Comparison of ENCODE assay signal across 19 mouse cellular contexts in the genomic region with DNA sequence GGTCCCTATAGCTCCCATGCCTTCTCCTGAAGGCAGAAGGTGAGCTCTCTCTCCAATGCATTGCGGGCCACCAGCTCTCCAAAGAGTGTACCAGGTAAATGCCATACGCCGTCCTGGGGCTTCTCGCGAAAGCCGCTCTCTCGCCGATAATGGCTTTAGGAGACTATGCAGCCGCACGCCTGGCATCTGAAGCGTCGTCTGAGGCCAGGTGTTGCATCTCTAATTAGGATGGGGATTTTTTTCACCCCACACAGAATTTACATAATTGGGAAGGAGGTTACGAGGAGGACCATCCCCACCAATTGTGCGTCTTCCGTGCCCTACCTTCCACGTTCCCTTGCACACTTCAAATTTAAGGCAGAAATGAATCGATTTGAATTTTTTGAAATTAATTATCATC.
DNase-seq lines count a peak whose midpoint lies in the region; ATAC-seq and TF ChIP-seq lines count a peak whose summit lies in the region.
"Had no signal": no experiment of that assay in that cellular context is flagged by ENCODE, and none has a peak within 500 bp of the region (broad histone marks: within the 10 kb centered on the region; RNA-seq: fewer than 3 reads in every experiment).

No protein-coding gene starts in this region.

- no peaks in the 10 kb centered on the region for H3K27me3 ChIP-seq in midbrain, embryonic 14.5 days (ENCODE audit: control insufficient read depth, insufficient read depth, low read length)
- no peaks in the 10 kb centered on the region for H3K27me3 ChIP-seq in midbrain, postnatal 0 days (ENCODE audit: insufficient read depth, low read length)
- H3K27me3 ChIP-seq in forebrain, embryonic 15.5 days, result no peaks in the 10 kb centered on the region
- H3K27me3 ChIP-seq in hindbrain, embryonic 15.5 days, result no peaks in the 10 kb centered on the region
- 0 out of 2 replicates have a peak, but pooled peaks cover 3% of the 10 kb centered on the region for H3K27me3 ChIP-seq in neural tube, embryonic 15.5 days (replicated peaks)
- no peaks in the 10 kb centered on the region for H3K27me3 ChIP-seq in kidney, embryonic 16.5 days (ENCODE audit: insufficient read depth, low read length)
- H3K27me3 ChIP-seq: embryonic facial prominence, embryonic 15.5 days had no signal

- TF ChIP-seq CTCF in midbrain, postnatal 0 days (IDR thresholded peaks at IDR 0.05), result no peak

- peak; percentile 72 for DNase-seq in midbrain, embryonic 14.5 days
- DNase-seq in midbrain, postnatal 0 days (ENCODE audit: low spot score), result no peak
- no peak for DNase-seq in adrenal gland, postnatal 10 days
- no peak for DNase-seq in heart, adult 18-20 months
- DNase-seq: adrenal gland, postnatal 36 days; cerebellum, adult 8-10 months; embryo, embryonic 11 days; gastrocnemius, postnatal 10 days; kidney, adult 9 months; liver; liver, postnatal 0 days; right cerebral cortex, adult 18-20 months had no signal

- no peaks in the 10 kb centered on the region for H3K36me3 ChIP-seq in midbrain, embryonic 14.5 days (ENCODE audit: control insufficient read depth, insufficient read depth, low read length)
- H3K36me3 ChIP-seq in midbrain, postnatal 0 days (ENCODE audit: insufficient read depth, low read length), result no peaks in the 10 kb centered on the region
- H3K36me3 ChIP-seq in forebrain, embryonic 15.5 days, result no peaks in the 10 kb centered on the region
- no peaks in the 10 kb centered on the region for H3K36me3 ChIP-seq in hindbrain, embryonic 15.5 days
- H3K36me3 ChIP-seq in neural tube, embryonic 15.5 days, result no peaks in the 10 kb centered on the region
- H3K36me3 ChIP-seq in kidney, embryonic 16.5 days (ENCODE audit: insufficient read depth, low read length), result no peaks in the 10 kb centered on the region
- H3K36me3 ChIP-seq: embryonic facial prominence, embryonic 15.5 days had no signal

- peak overlapping the region; percentile 26; the same call in 1 of the 2 replicates for H3K9ac ChIP-seq in midbrain, embryonic 14.5 days (replicated peaks; ENCODE audit: low read length)
- no peak overlapping the region; the same call in 1 of the 2 replicates for H3K9ac ChIP-seq in midbrain, postnatal 0 days (replicated peaks; ENCODE audit: low read length, poor library complexity, severe bottlenecking)
- peak overlapping the region; percentile 17; the same call in 1 of the 2 replicates for H3K9ac ChIP-seq in forebrain, embryonic 15.5 days (replicated peaks)
- peak overlapping the region; percentile 3; the same call in 1 of the 2 replicates for H3K9ac ChIP-seq in hindbrain, embryonic 15.5 days
- no peak overlapping the region for H3K9ac ChIP-seq in neural tube, embryonic 15.5 days (replicated peaks)
- H3K9ac ChIP-seq in kidney, embryonic 16.5 days (replicated peaks; ENCODE audit: low read length), result no peak overlapping the region
- H3K9ac ChIP-seq: embryonic facial prominence, embryonic 15.5 days; liver, postnatal 0 days had no signal

- no peaks in the 10 kb centered on the region for H3K9me3 ChIP-seq in midbrain, embryonic 14.5 days (ENCODE audit: control insufficient read depth, low read length)
- H3K9me3 ChIP-seq in midbrain, postnatal 0 days (ENCODE audit: low read length), result no peaks in the 10 kb centered on the region
- H3K9me3 ChIP-seq in forebrain, embryonic 15.5 days, result no peaks in the 10 kb centered on the region
- H3K9me3 ChIP-seq in hindbrain, embryonic 15.5 days, result no peaks in the 10 kb centered on the region
- H3K9me3 ChIP-seq in neural tube, embryonic 15.5 days (replicated peaks), result no peaks in the 10 kb centered on the region
- H3K9me3 ChIP-seq in kidney, embryonic 16.5 days (ENCODE audit: low read length), result no peaks in the 10 kb centered on the region
- H3K9me3 ChIP-seq: embryonic facial prominence, embryonic 15.5 days had no signal

- 42% methylated on average over 17 of the region's 17 CpGs for WGBS in midbrain, embryonic 14.5 days
- WGBS in midbrain, postnatal 0 days, result 47% methylated on average over 17 of the region's 17 CpGs
- 47% methylated on average over 17 of the region's 17 CpGs for WGBS in forebrain, embryonic 15.5 days
- 54% methylated on average over 17 of the region's 17 CpGs for WGBS in hindbrain, embryonic 15.5 days
- WGBS in neural tube, embryonic 15.5 days, result 32% methylated on average over 17 of the region's 17 CpGs
- WGBS in kidney, embryonic 16.5 days, result 80% methylated on average over 17 of the region's 17 CpGs

- no peak overlapping the region for H3K4me3 ChIP-seq in midbrain, embryonic 14.5 days (replicated peaks; ENCODE audit: low read depth, low read length)
- H3K4me3 ChIP-seq in midbrain, postnatal 0 days (ENCODE audit: low read depth, low read length), result no peak overlapping the region
- H3K4me3 ChIP-seq in forebrain, embryonic 15.5 days, result no peak overlapping the region
- H3K4me3 ChIP-seq in hindbrain, embryonic 15.5 days, result no peak overlapping the region
- H3K4me3 ChIP-seq in neural tube, embryonic 15.5 days (replicated peaks), result no peak overlapping the region
- H3K4me3 ChIP-seq in kidney, embryonic 16.5 days (ENCODE audit: low read length), result no peak overlapping the region
- H3K4me3 ChIP-seq: embryonic facial prominence, embryonic 15.5 days had no signal

- peak overlapping the region; percentile 28 for H3K4me2 ChIP-seq in midbrain, embryonic 14.5 days (ENCODE audit: low read length)
- H3K4me2 ChIP-seq in midbrain, postnatal 0 days (ENCODE audit: low read depth, low read length, poor library complexity, severe bottlenecking), result no peak overlapping the region
- H3K4me2 ChIP-seq in forebrain, embryonic 15.5 days (replicated peaks), result peak overlapping the region; percentile 34
- H3K4me2 ChIP-seq in hindbrain, embryonic 15.5 days, result peak overlapping the region; percentile 33
- peak overlapping the region; percentile 49 for H3K4me2 ChIP-seq in neural tube, embryonic 15.5 days
- H3K4me2 ChIP-seq in kidney, embryonic 16.5 days (replicated peaks; ENCODE audit: low read depth, low read length), result no peak overlapping the region
- H3K4me2 ChIP-seq: embryonic facial prominence, embryonic 15.5 days had no signal

- H3K4me1 ChIP-seq in midbrain, embryonic 14.5 days (ENCODE audit: control insufficient read depth, insufficient read depth, low read length), result peaks cover 58% of the 10 kb centered on the region
- peaks cover 20% of the 10 kb centered on the region; the same call in 1 of the 2 replicates for H3K4me1 ChIP-seq in midbrain, postnatal 0 days (ENCODE audit: insufficient read depth, low read length)
- H3K4me1 ChIP-seq in forebrain, embryonic 15.5 days, result peaks cover 48% of the 10 kb centered on the region
- H3K4me1 ChIP-seq in hindbrain, embryonic 15.5 days (replicated peaks), result peaks cover 65% of the 10 kb centered on the region
- H3K4me1 ChIP-seq in neural tube, embryonic 15.5 days, result peaks cover 60% of the 10 kb centered on the region
- H3K4me1 ChIP-seq in kidney, embryonic 16.5 days (ENCODE audit: insufficient read depth, low read length), result peaks cover 24% of the 10 kb centered on the region

- no peak for ATAC-seq in midbrain, embryonic 14.5 days (ENCODE audit: low FRiP score, low TSS enrichment)
- no peak for ATAC-seq in midbrain, postnatal 0 days (ENCODE audit: low FRiP score)
- ATAC-seq in forebrain, embryonic 15.5 days (replicated peaks), result no peak
- no peak for ATAC-seq in hindbrain, embryonic 15.5 days (ENCODE audit: low FRiP score, low read depth)
- no peak for ATAC-seq in neural tube, embryonic 15.5 days (ENCODE audit: low FRiP score)
- ATAC-seq in kidney, embryonic 16.5 days (ENCODE audit: low FRiP score, low TSS enrichment), result no peak
- ATAC-seq: inflammation-experienced regulatory T-cells, adult 6 months; liver, postnatal 0 days; Patski had no signal

- peak overlapping the region; percentile 88 for H3K27ac ChIP-seq in midbrain, embryonic 14.5 days (replicated peaks; ENCODE audit: low read depth, low read length)
- no peak overlapping the region for H3K27ac ChIP-seq in midbrain, postnatal 0 days (ENCODE audit: low read depth, low read length)
- peak overlapping the region; percentile 76 for H3K27ac ChIP-seq in forebrain, embryonic 15.5 days (replicated peaks)
- peak overlapping the region; percentile 80 for H3K27ac ChIP-seq in hindbrain, embryonic 15.5 days (replicated peaks)
- H3K27ac ChIP-seq in neural tube, embryonic 15.5 days (replicated peaks), result peak overlapping the region; percentile 68
- no peak overlapping the region for H3K27ac ChIP-seq in kidney, embryonic 16.5 days (ENCODE audit: low read length)
- H3K27ac ChIP-seq: embryonic facial prominence, embryonic 15.5 days had no signal

Comparison
In these comparisons a context has a peak if more than half of its experiments do, and no peak if none do; other contexts are left out.
1. H3K27ac ChIP-seq: peak in midbrain, embryonic 14.5 days (single experiment), forebrain, embryonic 15.5 days (single experiment), hindbrain, embryonic 15.5 days (single experiment) and neural tube, embryonic 15.5 days (single experiment); none in midbrain, postnatal 0 days (single experiment) and kidney, embryonic 16.5 days (single experiment).
2. H3K4me2 ChIP-seq: peak in midbrain, embryonic 14.5 days (single experiment), forebrain, embryonic 15.5 days (single experiment), hindbrain, embryonic 15.5 days (single experiment) and neural tube, embryonic 15.5 days (single experiment); none in midbrain, postnatal 0 days (single experiment) and kidney, embryonic 16.5 days (single experiment).
3. H3K9ac ChIP-seq: peak in midbrain, embryonic 14.5 days (single experiment), forebrain, embryonic 15.5 days (single experiment) and hindbrain, embryonic 15.5 days (single experiment); none in midbrain, postnatal 0 days (single experiment), neural tube, embryonic 15.5 days (single experiment) and kidney, embryonic 16.5 days (single experiment).